Mouse (Mus musculus) small intestine, adult 2 months (tissue): ENCODE data around the gene Cnga4.

ENCODE experiments used
- CTCF ChIP-seq: fragments of 200-500 bp; IDR thresholded peaks from 2 replicates; pipeline ENCODE4 v1.5.1; 2012; ENCODE audit warnings: low read depth, mild to moderate bottlenecking, control low read depth, inconsistent platforms, low read length, moderate library complexity, mixed read lengths; ENCODE audit not compliant: insufficient replicate concordance, insufficient read length; ENCODE audit errors: extremely low read depth
- POLR2A ChIP-seq: fragments of 200-500 bp; IDR thresholded peaks from 2 replicates; pipeline ENCODE4 v1.6.1; 2012; ENCODE audit warnings: low read depth, mild to moderate bottlenecking, control low read depth, inconsistent platforms, low read length, moderate library complexity

DNA sequence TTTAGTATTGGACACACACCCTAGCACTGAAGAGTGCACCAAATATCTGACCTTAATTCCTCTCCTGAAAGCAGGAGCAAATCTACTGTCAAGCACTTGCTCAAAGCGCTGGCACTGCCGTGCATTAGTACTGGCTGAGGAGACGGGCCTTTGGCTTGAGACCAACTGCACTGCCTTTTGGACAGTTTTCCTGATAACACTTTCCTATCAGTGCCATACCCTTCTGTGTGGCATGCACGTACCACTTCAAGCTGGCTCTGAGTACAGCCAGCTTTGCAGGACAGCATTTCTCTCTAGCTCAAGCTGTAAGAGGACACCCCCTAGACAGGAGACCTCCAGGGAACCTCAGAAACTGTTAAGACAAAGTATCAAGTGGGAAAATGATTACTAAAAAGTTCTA, 30.9 kb upstream of the Cnga4 start:
- TF ChIP-seq CTCF = no peak
- TF ChIP-seq POLR2A = no peak
